In the genomic region with DNA sequence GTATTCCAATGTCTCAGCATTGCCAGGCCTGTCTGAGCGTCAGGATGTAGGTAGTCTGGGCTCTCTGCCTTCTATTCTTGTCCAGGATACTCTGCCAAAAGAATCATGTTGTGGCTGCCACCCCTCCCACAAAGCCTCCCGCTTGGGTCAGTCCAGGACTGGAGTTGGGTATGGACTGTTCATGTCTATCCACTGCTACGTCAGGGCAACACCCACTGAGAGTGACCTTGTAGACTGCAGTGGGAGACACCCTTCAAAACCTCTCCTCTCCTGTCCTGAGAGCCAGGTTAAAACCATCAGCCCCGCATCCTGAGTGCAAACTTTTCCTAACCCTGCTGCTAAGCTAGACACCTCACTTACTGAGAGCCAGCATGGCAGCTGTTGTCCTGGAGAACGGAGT, we compare ENCODE assay signal across 23 mouse cellular contexts. TPM values are rescaled to one million over a fixed set of nuclear protein-coding genes. Genes with fewer than 3 reads are reported as not detected.
DNase-seq lines count a peak whose midpoint lies in the region; ATAC-seq and TF ChIP-seq lines count a peak whose summit lies in the region.
"Had no signal": no experiment of that assay in that cellular context is flagged by ENCODE, and none has a peak within 500 bp of the region (broad histone marks: within the 10 kb centered on the region; RNA-seq: fewer than 3 reads in every experiment).

Gene Pah (plus strand): TSS at position 150 of the 400 bp plus-strand sequence.

- WGBS in kidney, adult 2 months, result 46% methylated on average over 5 of the region's 5 CpGs
- WGBS in liver, embryonic 13.5 days (ENCODE audit: insufficient replicate concordance), result 42% methylated on average over 5 of the region's 5 CpGs

- TF ChIP-seq CTCF in kidney, adult 2 months (conservative IDR thresholded peaks at IDR 0.05; ENCODE audit: insufficient read depth, insufficient read length, low read depth, low read length), result no peak

- H3K27ac ChIP-seq in kidney, adult 2 months (ENCODE audit: insufficient read depth, low read depth, low read length), result peak within 1 kb of the TSS; percentile 95
- peak within 1 kb of the TSS; percentile 30 for H3K27ac ChIP-seq in liver, embryonic 13.5 days
- H3K27ac ChIP-seq: gastrocnemius, adult 2 months; heart, embryonic 15.5 days; limb, embryonic 10.5 days; lung, embryonic 15.5 days; midbrain, embryonic 13.5 days had no signal

- DNase-seq in kidney, adult 2 months, result peak; percentile 91
- DNase-seq in kidney, postnatal 10 days, result peak; percentile 62
- no peak for DNase-seq in liver, embryonic 13.5 days
- DNase-seq in spleen, adult 12 weeks (ENCODE audit: low spot score), result no peak
- DNase-seq in urinary bladder, postnatal 25 days (ENCODE audit: low spot score), result no peak
- DNase-seq: B cell, adult 2 months; cerebellum, adult 9-11 months; embryo, embryonic 11 days; gastrocnemius, adult 2 months; right cerebral cortex, adult 18-20 months; spleen, adult 18-20 months; thymus, postnatal 25 days had no signal

- H3K9ac ChIP-seq in liver, embryonic 13.5 days, result 0 out of 2 replicates have a peak within 1 kb of the TSS, but pooled peaks have one; percentile 9
- H3K9ac ChIP-seq: heart, embryonic 15.5 days; lung, embryonic 15.5 days; midbrain, embryonic 13.5 days had no signal

- no peaks in the 10 kb centered on the region for H3K4me1 ChIP-seq in erythroblast, embryonic 14.5 days (ENCODE audit: control insufficient read depth)
- H3K4me1 ChIP-seq in kidney, adult 2 months (ENCODE audit: control insufficient read depth, insufficient read depth, low read length), result peaks cover 20% of the 10 kb centered on the region
- H3K4me1 ChIP-seq in liver, embryonic 13.5 days (replicated peaks), result no peaks in the 10 kb centered on the region
- H3K4me1 ChIP-seq: heart, embryonic 15.5 days; limb, embryonic 10.5 days; lung, embryonic 15.5 days; midbrain, embryonic 13.5 days had no signal

- no peak for ATAC-seq in erythroblast, adult 5-6 weeks (replicated peaks; ENCODE audit: low FRiP score, poor library complexity, severe bottlenecking)
- ATAC-seq in liver, embryonic 13.5 days (ENCODE audit: low read depth), result peak; percentile 54; the same call in 1 of the 2 replicates
- ATAC-seq: forebrain, embryonic 16.5 days; hindbrain, embryonic 16.5 days; midbrain, embryonic 13.5 days; Patski had no signal

- peak within 1 kb of the TSS; percentile 12 for H3K4me3 ChIP-seq in erythroblast, embryonic 14.5 days (replicated peaks)
- H3K4me3 ChIP-seq in kidney, adult 2 months (ENCODE audit: insufficient read depth, low read depth, low read length), result peak within 1 kb of the TSS; percentile 52
- peak within 1 kb of the TSS; percentile 18 for H3K4me3 ChIP-seq in liver, embryonic 13.5 days (replicated peaks)
- H3K4me3 ChIP-seq: gastrocnemius, adult 2 months; heart, embryonic 15.5 days; limb, embryonic 10.5 days; lung, embryonic 15.5 days; midbrain, embryonic 13.5 days had no signal

- TF ChIP-seq POLR2A in kidney, adult 2 months (IDR thresholded peaks at IDR 0.05; ENCODE audit: low read depth, low read length), result no peak

- H3K9me3 ChIP-seq in erythroblast, embryonic 14.5 days (ENCODE audit: control insufficient read depth, low read length), result no peaks in the 10 kb centered on the region
- H3K9me3 ChIP-seq in liver, embryonic 13.5 days (replicated peaks), result no peaks in the 10 kb centered on the region
- H3K9me3 ChIP-seq: heart, embryonic 15.5 days; limb, embryonic 10.5 days; lung, embryonic 15.5 days; midbrain, embryonic 13.5 days had no signal

- no peaks in the 10 kb centered on the region for H3K36me3 ChIP-seq in erythroblast, embryonic 14.5 days (ENCODE audit: control insufficient read depth)
- peaks cover 3% of the 10 kb centered on the region; the same call in 1 of the 2 replicates for H3K36me3 ChIP-seq in kidney, adult 2 months (ENCODE audit: control insufficient read depth, insufficient read depth, low read length)
- no peaks in the 10 kb centered on the region for H3K36me3 ChIP-seq in liver, embryonic 13.5 days
- H3K36me3 ChIP-seq: heart, embryonic 15.5 days; limb, embryonic 10.5 days; lung, embryonic 15.5 days; midbrain, embryonic 13.5 days had no signal

- no peaks in the 10 kb centered on the region for H3K27me3 ChIP-seq in erythroblast, embryonic 14.5 days (ENCODE audit: control insufficient read depth)
- no peaks in the 10 kb centered on the region for H3K27me3 ChIP-seq in kidney, adult 2 months (replicated peaks; ENCODE audit: control insufficient read depth, insufficient read depth, low read length)
- no peaks in the 10 kb centered on the region for H3K27me3 ChIP-seq in liver, embryonic 13.5 days
- H3K27me3 ChIP-seq: heart, embryonic 15.5 days; lung, embryonic 15.5 days; midbrain, embryonic 13.5 days had no signal

- H3K4me2 ChIP-seq in liver, embryonic 13.5 days, result peak within 1 kb of the TSS; percentile 41
- H3K4me2 ChIP-seq: heart, embryonic 15.5 days; lung, embryonic 15.5 days; midbrain, embryonic 13.5 days had no signal

RNA-seq across cellular contexts. Expression of gene Pah, which starts in this region (rescaled TPM):
- polyA plus RNA-seq in erythroblast, embryonic 14.5 days (2012), result 0.02 TPM in 1 of 2 replicates, not detected in the other
- not detected in 2 replicates for total RNA-seq in erythroblast, adult 5-6 weeks (2015; ENCODE audit: low replicate concordance)
- total RNA-seq in erythroblast, adult 5-6 weeks (2017; ENCODE audit: low replicate concordance), result not detected in 2 replicates
- polyA plus RNA-seq in kidney, adult 2 months (2012; rRNA removed), result 737 and 835 TPM in 2 replicates
- polyA plus RNA-seq in liver, embryonic 13.5 days (2015; fragmentation: Nextera tagmentation; extraction: Ambion mirVana), result 28.5 and 36.6 TPM in 2 replicates
- total RNA-seq: gastrocnemius, adult 2 months; layer of hippocampus, postnatal 25 days had no signal
- polyA plus RNA-seq: forebrain, embryonic 16.5 days; heart, embryonic 15.5 days; large intestine, adult 2 months; limb, embryonic 10.5 days; Patski had no signal

Comparison
In these comparisons a context has a peak if more than half of its experiments do, and no peak if none do; other contexts are left out.
1. RNA of gene Pah (polyA plus RNA-seq): 737 to 835 TPM in kidney, adult 2 months and 28.5 to 36.6 TPM in liver, embryonic 13.5 days; 0.02 TPM in erythroblast, embryonic 14.5 days; every median in the first group is over 10 times any median in the second.
2. RNA of gene Pah (polyA plus RNA-seq): 737 to 835 TPM in kidney, adult 2 months; 28.5 to 36.6 TPM in liver, embryonic 13.5 days; every median in the first group is over 10 times any median in the second.
3. DNase-seq: peak in kidney, adult 2 months (single experiment) and kidney, postnatal 10 days (single experiment); none in liver, embryonic 13.5 days (single experiment), spleen, adult 12 weeks (single experiment) and urinary bladder, postnatal 25 days (single experiment).
4. Peak in every context shown above with its lines, with median percentiles within 50 percentile points of each other: H3K4me3 ChIP-seq.